Mouse (Mus musculus): ENCODE results near the gene Mcm10. TPM values are rescaled to one million over a fixed set of nuclear protein-coding genes. Genes with fewer than 3 reads are reported as not detected.

Gene Mcm10
- not detected in 2 replicates for polyA plus RNA-seq (2012; ENCODE audit: insufficient read depth, insufficient read length, low replicate concordance, missing spikeins)

GRCm38 (mm10) chr2:5012491-5013324, at the start of gene Mcm10:
TSS of gene Mcm10 (minus strand) at chr2:5012791.
- Histone ChIP-seq H3K27ac (ENCODE audit: insufficient read depth, low read depth, low read length) (no peak within 1 kb of the TSS), H3K4me1 (ENCODE audit: control insufficient read depth, insufficient read depth, low read length) (no peaks in the 10 kb centered on the region; the same call in 1 of the 2 replicates), H3K4me3 (ENCODE audit: insufficient read depth, low read depth, low read length) (peak within 1 kb of the TSS; percentile 71)
- WGBS, result 2% methylated on average over 32 of the region's 32 CpGs
- TF ChIP-seq POLR2A (IDR thresholded peaks at IDR 0.05; ENCODE audit: insufficient read depth, low read depth, low read length), result no peak
- TF ChIP-seq CTCF (IDR thresholded peaks at IDR 0.05; ENCODE audit: insufficient read depth, low read depth, low read length), result no peak

DNA sequence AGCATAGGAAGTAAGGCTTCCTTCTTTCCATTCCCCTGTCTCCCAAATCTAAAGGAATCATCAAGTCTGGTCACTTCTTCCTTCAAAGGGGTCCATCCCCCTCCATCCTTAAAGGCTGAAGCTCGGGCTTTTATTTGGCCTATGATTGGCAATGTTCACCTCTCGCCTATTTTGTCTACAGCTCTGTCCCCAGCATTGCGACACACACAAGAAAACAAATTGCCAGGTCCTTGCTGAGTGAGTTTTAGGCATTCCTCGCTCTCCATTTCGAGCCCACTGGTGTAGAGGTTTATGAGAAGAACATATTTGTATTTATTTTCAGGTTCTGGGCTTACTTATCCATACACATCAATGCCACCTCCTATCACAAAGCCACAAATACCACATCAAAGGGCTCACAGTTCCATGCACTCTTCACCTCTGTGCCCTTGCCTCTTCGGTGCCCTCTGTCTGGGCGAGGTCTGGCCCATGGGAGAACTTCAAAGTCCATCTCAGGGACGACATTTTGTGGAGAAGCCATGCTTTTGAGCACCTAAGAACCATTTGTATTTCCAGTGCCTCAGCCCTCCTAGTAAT, 48.6 kb upstream of the Mcm10 start:
- Histone ChIP-seq H3K4me3 (ENCODE audit: insufficient read depth, low read depth, low read length) (no peak overlapping the region), H3K27ac (ENCODE audit: insufficient read depth, low read depth, low read length) (no peak overlapping the region), H3K4me1 (ENCODE audit: control insufficient read depth, insufficient read depth, low read length) (peaks cover 2% of the 10 kb centered on the region; the same call in 1 of the 2 replicates)
- TF ChIP-seq CTCF (IDR thresholded peaks at IDR 0.05; ENCODE audit: insufficient read depth, low read depth, low read length) (no peak), POLR2A (IDR thresholded peaks at IDR 0.05; ENCODE audit: insufficient read depth, low read depth, low read length) (no peak)
- WGBS, result 93% methylated on average over 8 of the region's 8 CpGs

DNA sequence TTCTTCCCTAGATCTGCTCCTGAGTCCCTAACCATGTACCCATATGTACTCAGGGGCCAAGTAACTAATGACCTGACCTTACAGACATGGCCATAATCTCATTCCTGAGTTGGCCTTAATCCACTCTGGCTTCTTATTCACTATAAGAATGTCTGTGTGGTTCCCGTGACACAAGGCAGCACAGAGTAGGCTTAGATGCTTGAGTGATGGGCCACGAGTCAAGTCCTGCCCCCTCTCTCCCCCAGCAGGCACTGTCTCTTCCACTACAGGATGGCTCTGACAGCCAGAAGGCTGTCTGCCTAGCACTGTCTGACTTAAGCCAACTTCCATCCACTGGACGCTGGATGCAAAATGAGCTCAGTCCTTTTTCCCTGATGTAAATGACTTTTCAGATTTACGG, 47.4 kb upstream of the Mcm10 start:
- TF ChIP-seq CTCF (IDR thresholded peaks at IDR 0.05; ENCODE audit: insufficient read depth, low read depth, low read length), result no peak
- TF ChIP-seq POLR2A (IDR thresholded peaks at IDR 0.05; ENCODE audit: insufficient read depth, low read depth, low read length), result no peak
- WGBS, result 90% methylated on average over 4 of the region's 4 CpGs
- H3K27ac ChIP-seq (ENCODE audit: insufficient read depth, low read depth, low read length), result no peak overlapping the region
- H3K4me1 ChIP-seq (ENCODE audit: control insufficient read depth, insufficient read depth, low read length), result peaks cover 2% of the 10 kb centered on the region; the same call in 1 of the 2 replicates
- H3K4me3 ChIP-seq (ENCODE audit: insufficient read depth, low read depth, low read length), result no peak overlapping the region

- no peak for TF ChIP-seq CTCF (IDR thresholded peaks at IDR 0.05; ENCODE audit: insufficient read depth, low read depth, low read length)
- TF ChIP-seq POLR2A (IDR thresholded peaks at IDR 0.05; ENCODE audit: insufficient read depth, low read depth, low read length), result no peak
- no peak overlapping the region for H3K27ac ChIP-seq (ENCODE audit: insufficient read depth, low read depth, low read length)
- H3K4me1 ChIP-seq (ENCODE audit: control insufficient read depth, insufficient read depth, low read length), result no peaks in the 10 kb centered on the region
- no peak overlapping the region for H3K4me3 ChIP-seq (ENCODE audit: insufficient read depth, low read depth, low read length)
- 86% methylated on average over 5 of the region's 5 CpGs for WGBS
Observed at GRCm38 (mm10) chr2:5058436-5058835, 45.8 kb upstream of the Mcm10 start.

GRCm38 (mm10) chr2:5050562-5050961, 38.0 kb upstream of the Mcm10 start:
- H3K4me1 ChIP-seq (ENCODE audit: control insufficient read depth, insufficient read depth, low read length), result no peaks in the 10 kb centered on the region
- no peak overlapping the region for H3K4me3 ChIP-seq (ENCODE audit: insufficient read depth, low read depth, low read length)
- TF ChIP-seq POLR2A (IDR thresholded peaks at IDR 0.05; ENCODE audit: insufficient read depth, low read depth, low read length), result no peak
- TF ChIP-seq CTCF (IDR thresholded peaks at IDR 0.05; ENCODE audit: insufficient read depth, low read depth, low read length), result no peak
- 98% methylated on average over 2 of the region's 2 CpGs for WGBS
- H3K27ac ChIP-seq (ENCODE audit: insufficient read depth, low read depth, low read length), result no peak overlapping the region

GRCm38 (mm10) chr2:5047016-5047415, 34.4 kb upstream of the Mcm10 start:
- no peak for TF ChIP-seq POLR2A (IDR thresholded peaks at IDR 0.05; ENCODE audit: insufficient read depth, low read depth, low read length)
- no peak for TF ChIP-seq CTCF (IDR thresholded peaks at IDR 0.05; ENCODE audit: insufficient read depth, low read depth, low read length)
- Histone ChIP-seq H3K4me1 (ENCODE audit: control insufficient read depth, insufficient read depth, low read length) (peaks cover 2% of the 10 kb centered on the region; the same call in 1 of the 2 replicates), H3K4me3 (ENCODE audit: insufficient read depth, low read depth, low read length) (no peak overlapping the region), H3K27ac (ENCODE audit: insufficient read depth, low read depth, low read length) (no peak overlapping the region)
- WGBS, result 95% methylated on average over 2 of the region's 2 CpGs

DNA sequence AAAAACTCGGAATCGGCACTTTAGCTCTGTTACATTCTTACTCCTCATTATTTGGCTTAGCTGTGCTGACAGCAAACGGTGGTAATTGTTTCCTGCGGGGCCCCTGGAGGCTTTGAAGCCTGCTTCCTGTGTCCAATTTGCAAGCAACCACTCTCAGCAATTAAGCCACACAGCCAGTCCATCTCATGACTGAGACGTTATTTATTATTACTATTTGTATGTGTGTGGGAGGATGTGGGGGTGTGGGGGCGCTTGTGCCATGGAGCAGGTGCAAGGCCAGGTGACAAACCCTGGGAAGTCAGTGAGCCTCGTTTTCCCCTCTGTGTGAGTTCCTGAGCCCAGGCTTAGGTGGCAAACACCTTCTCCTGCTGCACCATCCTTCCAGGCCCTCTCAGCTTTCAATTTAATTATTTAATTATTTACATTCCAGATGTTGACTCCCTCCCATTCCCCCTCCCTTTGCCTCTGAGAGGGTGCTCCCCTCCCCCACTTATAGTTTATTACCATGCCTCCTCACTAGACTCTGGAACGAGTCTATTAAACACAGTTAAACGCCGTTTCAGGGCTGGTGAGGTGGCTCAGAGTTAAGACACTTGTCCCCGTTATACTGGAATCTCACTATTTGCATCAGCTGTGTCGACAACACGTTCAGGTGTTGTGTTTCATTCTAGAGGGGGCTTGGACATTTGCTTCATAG, 32.8 kb upstream of the Mcm10 start:
- no peak overlapping the region for H3K4me3 ChIP-seq (ENCODE audit: insufficient read depth, low read depth, low read length)

DNA sequence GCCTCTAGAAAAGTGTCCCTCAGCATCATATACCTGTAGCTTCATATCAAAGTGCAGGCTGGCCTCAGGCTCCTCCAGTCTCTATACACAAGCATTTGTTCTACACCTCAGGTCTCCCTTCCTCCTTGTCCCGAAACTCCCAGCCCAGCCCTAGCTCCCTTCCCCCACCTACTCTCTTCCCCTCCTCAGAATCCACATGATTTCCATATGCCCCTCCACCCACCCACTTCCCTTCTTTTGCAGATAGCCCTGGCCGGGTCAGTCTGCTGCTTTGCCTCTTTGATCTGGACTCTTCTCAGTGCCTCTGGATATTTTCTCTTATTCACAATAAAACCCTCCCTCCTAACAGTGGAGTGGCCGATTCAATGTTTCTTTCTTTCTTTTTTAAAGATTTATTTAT, 31.7 kb upstream of the Mcm10 start:
- Histone ChIP-seq H3K27ac (ENCODE audit: insufficient read depth, low read depth, low read length) (no peak overlapping the region), H3K4me1 (ENCODE audit: control insufficient read depth, insufficient read depth, low read length) (peaks cover 2% of the 10 kb centered on the region; the same call in 1 of the 2 replicates), H3K4me3 (ENCODE audit: insufficient read depth, low read depth, low read length) (no peak overlapping the region)
- 77% methylated on average over 3 of the region's 3 CpGs for WGBS
- no peak for TF ChIP-seq CTCF (IDR thresholded peaks at IDR 0.05; ENCODE audit: insufficient read depth, low read depth, low read length)

More for the DNA sequence above, 32.8 kb upstream of the Mcm10 start:
- TF ChIP-seq POLR2A (IDR thresholded peaks at IDR 0.05; ENCODE audit: insufficient read depth, low read depth, low read length) (no peak), CTCF (IDR thresholded peaks at IDR 0.05; ENCODE audit: insufficient read depth, low read depth, low read length) (no peak)
- Histone ChIP-seq H3K27ac (ENCODE audit: insufficient read depth, low read depth, low read length) (no peak overlapping the region), H3K4me1 (ENCODE audit: control insufficient read depth, insufficient read depth, low read length) (peaks cover 2% of the 10 kb centered on the region; the same call in 1 of the 2 replicates)
- WGBS, result 38% methylated on average over 13 of the region's 13 CpGs

DNA sequence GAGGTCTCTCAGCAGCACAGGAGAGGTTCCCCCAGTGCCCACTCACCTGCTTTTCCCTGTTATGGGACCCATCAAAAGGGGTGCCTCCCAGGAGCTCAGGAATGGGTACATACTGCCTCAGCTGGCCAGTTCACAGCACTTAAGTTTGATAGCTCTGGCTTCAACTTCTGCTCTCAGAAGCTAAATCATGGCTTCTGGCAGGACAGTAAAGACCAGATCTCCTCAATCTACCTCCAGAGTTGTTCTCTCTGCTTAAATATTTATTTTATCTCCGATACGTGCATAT, 30.8 kb upstream of the Mcm10 start:
- WGBS, result 99% methylated on average over 2 of the region's 2 CpGs
- Histone ChIP-seq H3K27ac (ENCODE audit: insufficient read depth, low read depth, low read length) (no peak overlapping the region), H3K4me3 (ENCODE audit: insufficient read depth, low read depth, low read length) (no peak overlapping the region), H3K4me1 (ENCODE audit: control insufficient read depth, insufficient read depth, low read length) (peaks cover 2% of the 10 kb centered on the region; the same call in 1 of the 2 replicates)
- TF ChIP-seq POLR2A (IDR thresholded peaks at IDR 0.05; ENCODE audit: insufficient read depth, low read depth, low read length) (no peak), CTCF (IDR thresholded peaks at IDR 0.05; ENCODE audit: insufficient read depth, low read depth, low read length) (no peak)
